Mouse (Mus musculus): Measurements from ENCODE around the gene Dync1i1. TPM values are rescaled to one million over a fixed set of nuclear protein-coding genes. Genes with fewer than 3 reads are reported as not detected.
A peak's percentile ranks its signal among the peaks of the same experiment; 100 is the strongest.

Dync1i1 gene
- polyA plus RNA-seq, 1 experiment from 2014 or later: 0.71 TPM

DNA sequence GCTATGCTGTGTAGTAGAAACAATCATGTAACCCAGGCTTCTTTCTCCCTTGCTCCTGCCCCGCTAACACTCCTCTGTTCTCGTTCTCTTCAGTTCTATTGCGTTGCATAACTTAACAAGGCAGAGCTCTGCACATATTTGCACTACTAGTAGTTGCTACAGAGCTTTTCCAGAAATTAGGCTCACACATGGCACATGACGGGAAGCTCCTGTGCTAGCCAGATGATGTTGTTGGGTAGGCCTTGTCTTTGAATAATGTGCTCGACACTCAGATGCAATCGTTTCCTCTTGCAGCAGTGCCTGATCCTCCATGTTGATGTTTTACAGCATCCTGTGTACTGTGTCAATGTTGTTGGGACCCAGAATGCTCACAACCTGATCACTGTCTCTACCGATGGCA lies 240.9 kb downstream of the Dync1i1 start:
- no peak overlapping the region for H3K4me3 ChIP-seq (ENCODE audit: low read depth, low read length)
- no peak overlapping the region for H3K4me2 ChIP-seq
- no peak for DNase-seq
- H3K9me3 ChIP-seq (ENCODE audit: low read depth, low read length): no peaks in the 10 kb centered on the region
- TF ChIP-seq CTCF (IDR thresholded peaks at IDR 0.05; ENCODE audit: low read depth): no peak
- H3K36me3 ChIP-seq (ENCODE audit: insufficient read depth): no peaks in the 10 kb centered on the region
- WGBS: 91% methylated on average over 7 of the region's 7 CpGs
- no peak for ATAC-seq (ENCODE audit: insufficient read depth)
- H3K27me3 ChIP-seq (ENCODE audit: insufficient read depth, low read length): no peaks in the 10 kb centered on the region
- H3K27ac ChIP-seq (ENCODE audit: low read depth): no peak overlapping the region
- H3K9ac ChIP-seq: no peak overlapping the region
- no peaks in the 10 kb centered on the region for H3K4me1 ChIP-seq (ENCODE audit: insufficient read depth)

DNA sequence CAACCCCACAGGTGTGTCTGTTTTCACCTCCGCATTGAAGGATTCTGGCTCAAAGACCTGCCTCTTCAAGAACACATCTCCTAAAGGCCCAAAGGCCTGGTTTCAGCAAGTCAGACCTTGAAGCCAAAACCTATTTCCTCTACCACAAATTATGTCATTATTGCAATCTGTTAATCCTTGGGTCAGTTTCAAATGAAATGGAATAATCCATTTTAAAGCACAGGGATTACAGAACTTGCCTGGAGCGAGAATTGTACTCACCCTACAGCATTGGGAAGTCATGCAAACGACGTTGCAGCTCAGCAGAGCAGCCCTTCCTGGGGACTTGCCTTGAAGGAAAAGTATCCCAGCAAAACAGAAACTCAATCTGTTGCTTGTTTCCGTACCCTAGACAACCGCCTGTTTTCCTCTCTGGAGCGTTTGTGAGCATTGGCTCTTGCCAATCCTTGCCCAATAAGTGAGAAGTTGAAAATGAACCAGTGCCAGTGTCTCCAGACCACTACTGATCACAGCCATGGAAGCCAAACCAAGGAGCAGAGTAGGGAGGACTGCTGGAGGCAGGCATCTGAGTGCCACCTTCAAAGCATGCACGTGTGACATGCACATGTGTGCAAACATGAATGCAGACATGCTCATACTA lies 241.5 kb downstream of the Dync1i1 start:
- ATAC-seq (ENCODE audit: insufficient read depth) (no peak), DNase-seq (no peak)
- no peaks in the 10 kb centered on the region for H3K9me3 ChIP-seq (ENCODE audit: low read depth, low read length)
- no peaks in the 10 kb centered on the region for H3K4me1 ChIP-seq (ENCODE audit: insufficient read depth)
- no peak for TF ChIP-seq CTCF (IDR thresholded peaks at IDR 0.05; ENCODE audit: low read depth)
- no peak overlapping the region for H3K4me2 ChIP-seq
- H3K27me3 ChIP-seq (ENCODE audit: insufficient read depth, low read length): no peaks in the 10 kb centered on the region
- no peak overlapping the region for H3K9ac ChIP-seq
- no peak overlapping the region for H3K4me3 ChIP-seq (ENCODE audit: low read depth, low read length)
- H3K36me3 ChIP-seq (ENCODE audit: insufficient read depth): no peaks in the 10 kb centered on the region
- H3K27ac ChIP-seq (ENCODE audit: low read depth): no peak overlapping the region
- 84% methylated on average over 8 of the region's 8 CpGs for WGBS

DNA sequence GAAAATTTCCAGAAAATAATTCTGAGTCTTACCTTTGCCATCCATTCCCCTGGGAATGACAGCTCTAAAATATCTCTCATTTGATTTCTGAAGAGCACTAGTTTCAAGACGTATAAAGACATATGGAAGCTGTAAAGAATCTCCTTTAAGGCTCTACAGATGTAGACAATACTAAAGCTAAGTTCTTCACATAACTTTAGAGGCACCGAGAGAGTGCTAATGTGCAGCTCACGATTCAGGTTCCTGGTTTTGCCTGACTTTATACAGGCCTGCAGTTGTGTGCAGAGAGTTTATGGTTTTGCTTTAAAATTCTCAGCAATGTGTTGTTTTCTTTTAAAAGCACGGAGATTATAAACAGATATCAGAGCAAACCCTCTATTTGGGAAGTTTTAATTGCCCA lies 242.1 kb downstream of the Dync1i1 start:
- TF ChIP-seq CTCF (IDR thresholded peaks at IDR 0.05; ENCODE audit: low read depth): no peak
- no peak overlapping the region for H3K27ac ChIP-seq (ENCODE audit: low read depth)
- 70% methylated on average over 4 of the region's 4 CpGs for whole genome bisulfite sequencing
- no peak for ATAC-seq (ENCODE audit: insufficient read depth)
- H3K36me3 ChIP-seq (ENCODE audit: insufficient read depth): no peaks in the 10 kb centered on the region
- H3K4me1 ChIP-seq (ENCODE audit: insufficient read depth): no peaks in the 10 kb centered on the region
- H3K9ac ChIP-seq: no peak overlapping the region
- DNase-seq: no peak
- no peak overlapping the region for H3K4me2 ChIP-seq
- no peaks in the 10 kb centered on the region for H3K27me3 ChIP-seq (ENCODE audit: insufficient read depth, low read length)
- no peak overlapping the region for H3K4me3 ChIP-seq (ENCODE audit: low read depth, low read length)
- H3K9me3 ChIP-seq (ENCODE audit: low read depth, low read length): no peaks in the 10 kb centered on the region

DNA sequence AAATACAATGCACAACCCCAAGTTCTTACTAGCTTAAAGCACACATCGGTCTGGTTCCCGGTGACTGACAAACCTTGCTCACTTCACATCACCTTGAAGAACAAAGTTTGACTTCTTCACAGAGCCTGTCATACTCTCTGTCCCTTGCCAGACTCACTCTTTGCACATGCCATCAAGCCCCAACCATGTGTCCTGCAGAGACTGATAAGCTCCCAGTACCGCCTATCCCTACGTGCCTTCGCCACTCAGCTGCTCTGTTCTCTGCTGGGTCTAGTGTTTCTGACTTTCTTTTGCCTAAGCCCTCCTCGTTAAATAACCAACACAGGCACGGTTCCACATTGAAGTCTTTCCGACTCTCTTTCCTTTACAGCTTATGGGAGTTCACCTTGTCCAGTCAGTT lies 244.2 kb downstream of the Dync1i1 start:
- no peaks in the 10 kb centered on the region for H3K9me3 ChIP-seq (ENCODE audit: low read depth, low read length)

DNA sequence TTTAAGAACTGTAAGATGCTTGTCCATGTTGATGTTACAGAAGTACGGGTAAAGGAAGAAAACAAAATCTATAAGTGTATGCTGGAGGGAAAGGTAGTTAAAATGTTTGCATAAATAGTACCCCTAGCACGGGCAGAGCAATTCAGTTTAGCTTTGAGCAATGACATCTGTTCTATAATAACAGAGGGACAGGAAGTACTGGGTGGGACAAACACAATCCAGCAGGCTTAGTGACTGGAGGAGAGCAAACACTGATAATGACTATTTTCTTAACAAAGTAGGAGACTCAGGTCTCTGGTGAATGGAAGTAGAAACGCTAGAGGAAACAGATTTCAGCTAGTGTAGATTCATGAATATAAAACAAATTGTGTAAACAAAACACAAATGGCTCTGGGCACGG lies 250.8 kb downstream of the Dync1i1 start:
- DNase-seq (peak; percentile 51), ATAC-seq (ENCODE audit: insufficient read depth) (peak; percentile 66; the same call in 1 of the 2 replicates)
- Histone ChIP-seq H3K9ac (no peak overlapping the region), H3K36me3 (ENCODE audit: insufficient read depth) (no peaks in the 10 kb centered on the region), H3K4me3 (ENCODE audit: low read depth, low read length) (no peak overlapping the region), H3K9me3 (ENCODE audit: low read depth, low read length) (no peaks in the 10 kb centered on the region), H3K4me1 (ENCODE audit: insufficient read depth) (no peaks in the 10 kb centered on the region), H3K27ac (ENCODE audit: low read depth) (no peak overlapping the region), H3K27me3 (ENCODE audit: insufficient read depth, low read length) (no peaks in the 10 kb centered on the region), H3K4me2 (no peak overlapping the region)
- no peak for TF ChIP-seq CTCF (IDR thresholded peaks at IDR 0.05; ENCODE audit: low read depth)
- WGBS: 19% methylated on average over 4 of the region's 4 CpGs

More for the DNA sequence above, 244.2 kb downstream of the Dync1i1 start:
- H3K4me2 ChIP-seq: no peak overlapping the region
- H3K36me3 ChIP-seq (ENCODE audit: insufficient read depth): no peaks in the 10 kb centered on the region
- H3K4me3 ChIP-seq (ENCODE audit: low read depth, low read length): no peak overlapping the region
- no peak overlapping the region for H3K27ac ChIP-seq (ENCODE audit: low read depth)
- WGBS: 80% methylated on average over 8 of the region's 8 CpGs
- ATAC-seq (ENCODE audit: insufficient read depth) (no peak), DNase-seq (no peak)
- TF ChIP-seq CTCF (IDR thresholded peaks at IDR 0.05; ENCODE audit: low read depth): no peak
- H3K27me3 ChIP-seq (ENCODE audit: insufficient read depth, low read length): no peaks in the 10 kb centered on the region
- no peaks in the 10 kb centered on the region for H3K4me1 ChIP-seq (ENCODE audit: insufficient read depth)
- H3K9ac ChIP-seq: no peak overlapping the region

DNA sequence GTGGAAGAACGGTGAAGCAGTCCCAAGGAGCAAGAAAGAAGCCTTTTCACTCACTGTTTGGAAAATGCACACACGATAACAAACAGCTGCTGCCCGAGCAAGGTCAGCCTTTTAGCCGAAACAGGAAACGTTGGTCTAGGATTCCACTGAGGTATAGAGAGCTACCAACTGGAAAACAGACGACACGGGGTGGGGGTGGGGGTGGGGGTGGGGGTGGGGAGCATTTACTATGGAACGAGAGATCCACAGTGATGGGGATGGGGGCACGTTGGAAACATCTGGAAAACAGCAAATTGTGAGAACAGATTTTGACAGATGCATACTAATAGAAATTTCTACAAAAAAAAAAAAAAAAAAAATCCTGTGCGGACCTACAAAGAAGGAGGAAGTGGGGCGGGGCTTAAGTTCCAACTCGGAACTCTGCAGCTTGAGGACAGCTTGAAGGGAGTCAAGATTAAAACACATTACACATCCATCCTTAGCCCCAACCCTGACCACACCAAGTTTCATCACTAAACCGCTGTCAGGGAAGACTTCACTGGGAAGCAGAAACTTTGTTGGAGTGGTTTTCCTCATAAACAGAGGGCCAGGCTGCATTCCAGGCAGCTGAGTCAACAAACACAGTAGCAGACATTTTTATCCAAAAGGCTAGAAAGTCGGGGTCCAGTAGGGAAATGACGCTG lies 251.9 kb downstream of the Dync1i1 start:
- H3K4me3 ChIP-seq (ENCODE audit: low read depth, low read length): no peak overlapping the region
- no peaks in the 10 kb centered on the region for H3K36me3 ChIP-seq (ENCODE audit: insufficient read depth)
- H3K9me3 ChIP-seq (ENCODE audit: low read depth, low read length): no peaks in the 10 kb centered on the region
- no peak overlapping the region for H3K4me2 ChIP-seq
- WGBS: 34% methylated on average over 15 of the region's 15 CpGs
- ATAC-seq (ENCODE audit: insufficient read depth) (peak; percentile 56; the same call in 1 of the 2 replicates), DNase-seq (peak; percentile 64)
- H3K27me3 ChIP-seq (ENCODE audit: insufficient read depth, low read length): no peaks in the 10 kb centered on the region
- no peaks in the 10 kb centered on the region for H3K4me1 ChIP-seq (ENCODE audit: insufficient read depth)
- no peak overlapping the region for H3K9ac ChIP-seq
- H3K27ac ChIP-seq (ENCODE audit: low read depth): peak overlapping the region; percentile 44; the same call in 1 of the 2 replicates
- TF ChIP-seq CTCF (IDR thresholded peaks at IDR 0.05; ENCODE audit: low read depth): no peak

DNA sequence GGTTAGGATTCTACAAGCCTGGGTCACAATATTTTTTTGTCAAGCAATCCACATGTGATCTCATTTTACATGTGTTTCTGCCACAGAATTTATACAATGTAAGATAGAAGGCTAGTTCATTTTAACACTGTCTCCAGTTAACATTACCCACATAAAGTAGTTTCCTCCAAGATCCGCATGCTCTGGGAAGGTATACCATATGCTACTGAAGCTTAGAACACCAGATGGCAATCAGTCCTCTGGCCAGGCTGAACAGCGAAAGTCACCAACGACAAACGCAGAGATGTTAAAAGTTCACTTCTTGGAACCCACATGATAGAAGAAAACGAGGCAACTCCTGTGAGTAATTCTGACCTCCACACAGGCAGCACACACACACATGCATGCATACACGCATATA lies 265.8 kb downstream of the Dync1i1 start:
- 57% methylated on average over 6 of the region's 6 CpGs for WGBS
- Histone ChIP-seq H3K9me3 (ENCODE audit: low read depth, low read length) (no peaks in the 10 kb centered on the region), H3K27ac (ENCODE audit: low read depth) (no peak overlapping the region), H3K4me2 (no peak overlapping the region), H3K9ac (no peak overlapping the region), H3K4me1 (ENCODE audit: insufficient read depth) (peaks cover 4% of the 10 kb centered on the region; the same call in 1 of the 2 replicates), H3K36me3 (ENCODE audit: insufficient read depth) (no peaks in the 10 kb centered on the region), H3K27me3 (ENCODE audit: insufficient read depth, low read length) (0 out of 2 replicates have a peak, but pooled peaks cover 3% of the 10 kb centered on the region), H3K4me3 (ENCODE audit: low read depth, low read length) (no peak overlapping the region)
- ATAC-seq (ENCODE audit: insufficient read depth) (no peak), DNase-seq (no peak)
- TF ChIP-seq CTCF (IDR thresholded peaks at IDR 0.05; ENCODE audit: low read depth): no peak

All from lung, embryonic 14.5 days (tissue).